Mouse (Mus musculus): ENCODE measurements around the gene Dixdc1. TPM values are rescaled to one million over a fixed set of nuclear protein-coding genes. Genes with fewer than 3 reads are reported as not detected.

The Dixdc1 gene
- polyA plus RNA-seq, 2 experiments: 16.1 to 16.4 TPM

DNA sequence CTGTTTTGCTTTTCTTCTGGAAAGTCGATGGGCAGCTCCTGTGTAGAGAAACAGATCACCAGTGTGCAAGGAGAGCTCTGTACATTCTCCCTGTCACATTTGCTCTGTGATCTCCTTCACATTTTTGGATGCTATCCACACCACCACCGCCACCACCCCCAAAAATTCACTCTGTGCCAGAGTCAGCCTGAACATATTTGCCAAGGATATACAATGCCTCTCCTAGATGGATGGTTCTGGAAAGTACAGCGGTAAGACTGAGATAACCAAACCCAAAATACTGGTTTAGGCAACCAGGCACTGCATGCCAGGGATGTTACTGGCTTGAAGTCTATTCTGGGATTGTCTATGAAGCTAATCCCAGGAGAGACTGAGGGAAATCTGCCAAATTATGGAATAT lies 2.9 kb upstream of the Dixdc1 start:
- Histone ChIP-seq H3K9me3 (ENCODE audit: control insufficient read depth, low read length) (no peaks in the 10 kb centered on the region), H3K27ac (replicated peaks; ENCODE audit: low read depth, low read length) (no peak overlapping the region), H3K9ac (ENCODE audit: low read depth, low read length, severe bottlenecking) (no peak overlapping the region), H3K4me2 (replicated peaks; ENCODE audit: low read depth, low read length, severe bottlenecking) (no peak overlapping the region), H3K4me3 (replicated peaks; ENCODE audit: low read length) (no peak overlapping the region), H3K36me3 (ENCODE audit: control insufficient read depth, insufficient read depth, low read length) (no peaks in the 10 kb centered on the region), H3K27me3 (ENCODE audit: control insufficient read depth, insufficient read depth, low read length) (no peaks in the 10 kb centered on the region), H3K4me1 (ENCODE audit: control insufficient read depth, insufficient read depth, low read length) (peaks cover 6% of the 10 kb centered on the region)
- 84% methylated on average over 3 of the region's 3 CpGs for whole genome bisulfite sequencing
- ATAC-seq (ENCODE audit: low FRiP score, low read depth): no peak
- DNase-seq (ENCODE audit: low spot score): no peak
- no peak for TF ChIP-seq POLR2A (IDR thresholded peaks at IDR 0.05; ENCODE audit: borderline replicate concordance, extremely low read depth, insufficient read depth, insufficient read length)

GRCm38 (mm10) chr9:50740867-50741784 lies 1.8 kb upstream of the Dixdc1 start:
- H3K36me3 ChIP-seq (ENCODE audit: control insufficient read depth, insufficient read depth, low read length): no peaks in the 10 kb centered on the region
- no peak overlapping the region for H3K4me2 ChIP-seq (replicated peaks; ENCODE audit: low read depth, low read length, severe bottlenecking)
- DNase-seq (ENCODE audit: low spot score): no peak
- ATAC-seq (ENCODE audit: low FRiP score, low read depth): no peak
- no peaks in the 10 kb centered on the region for H3K9me3 ChIP-seq (ENCODE audit: control insufficient read depth, low read length)
- no peaks in the 10 kb centered on the region for H3K27me3 ChIP-seq (ENCODE audit: control insufficient read depth, insufficient read depth, low read length)
- no peak overlapping the region for H3K4me3 ChIP-seq (replicated peaks; ENCODE audit: low read length)
- TF ChIP-seq POLR2A (IDR thresholded peaks at IDR 0.05; ENCODE audit: borderline replicate concordance, extremely low read depth, insufficient read depth, insufficient read length): no peak
- 86% methylated on average over 14 of the region's 14 CpGs for WGBS
- no peak overlapping the region for H3K27ac ChIP-seq (replicated peaks; ENCODE audit: low read depth, low read length)
- no peak overlapping the region for H3K9ac ChIP-seq (ENCODE audit: low read depth, low read length, severe bottlenecking)
- peaks cover 1% of the 10 kb centered on the region for H3K4me1 ChIP-seq (ENCODE audit: control insufficient read depth, insufficient read depth, low read length)

DNA sequence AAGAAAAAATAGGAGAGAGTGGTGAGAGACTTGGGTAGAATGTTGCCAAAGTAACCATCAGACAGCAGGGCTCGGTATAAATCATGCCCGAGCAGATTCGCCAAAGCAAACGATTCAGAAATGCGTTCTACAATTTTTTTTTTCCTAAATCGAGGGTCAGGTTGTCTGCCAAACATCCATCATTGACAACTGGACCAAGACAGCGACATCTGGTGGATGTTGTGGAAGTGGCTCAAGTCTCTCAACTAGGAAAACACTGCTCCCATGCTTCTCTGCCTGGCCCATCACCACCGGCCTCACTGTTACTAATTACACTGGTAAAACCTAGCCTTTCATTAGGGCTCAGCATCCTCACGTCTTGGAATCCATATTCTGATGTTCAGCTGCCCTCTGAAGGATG lies 4.3 kb downstream of the Dixdc1 start:
- Histone ChIP-seq H3K4me1 (ENCODE audit: control insufficient read depth, insufficient read depth, low read length) (no peaks in the 10 kb centered on the region), H3K4me3 (replicated peaks; ENCODE audit: low read length) (no peak overlapping the region), H3K36me3 (ENCODE audit: control insufficient read depth, insufficient read depth, low read length) (no peaks in the 10 kb centered on the region), H3K9ac (ENCODE audit: low read depth, low read length, severe bottlenecking) (no peak overlapping the region), H3K9me3 (ENCODE audit: control insufficient read depth, low read length) (no peaks in the 10 kb centered on the region), H3K27me3 (ENCODE audit: control insufficient read depth, insufficient read depth, low read length) (no peaks in the 10 kb centered on the region), H3K4me2 (replicated peaks; ENCODE audit: low read depth, low read length, severe bottlenecking) (no peak overlapping the region), H3K27ac (replicated peaks; ENCODE audit: low read depth, low read length) (no peak overlapping the region)
- DNase-seq (ENCODE audit: low spot score): peak; percentile 78
- no peak for TF ChIP-seq POLR2A (IDR thresholded peaks at IDR 0.05; ENCODE audit: borderline replicate concordance, extremely low read depth, insufficient read depth, insufficient read length)
- 6% methylated on average over 9 of the region's 9 CpGs for whole genome bisulfite sequencing
- no peak for ATAC-seq (ENCODE audit: low FRiP score, low read depth)

DNA sequence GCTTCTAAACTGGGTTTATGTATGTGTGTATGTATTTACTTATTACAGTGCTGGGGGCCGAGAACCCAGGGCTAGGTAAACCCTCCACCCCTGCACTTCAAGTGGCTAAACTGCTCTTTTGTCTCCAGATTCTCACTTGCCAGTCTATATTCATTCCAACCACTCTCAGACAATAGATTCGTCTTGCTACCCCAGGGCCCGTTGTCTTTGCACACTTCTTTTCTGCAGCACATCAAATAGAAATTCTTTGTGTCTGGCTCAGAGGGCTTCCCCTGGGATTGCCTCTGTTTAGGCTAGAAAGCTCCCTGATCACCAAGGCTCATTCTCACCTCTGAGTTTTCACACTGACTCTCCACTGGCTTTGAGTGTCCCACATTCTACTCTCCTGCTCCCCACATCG lies 6.8 kb downstream of the Dixdc1 start:
- ATAC-seq (ENCODE audit: low FRiP score, low read depth): no peak
- no peaks in the 10 kb centered on the region for H3K9me3 ChIP-seq (ENCODE audit: control insufficient read depth, low read length)
- H3K36me3 ChIP-seq (ENCODE audit: control insufficient read depth, insufficient read depth, low read length): no peaks in the 10 kb centered on the region
- TF ChIP-seq POLR2A (IDR thresholded peaks at IDR 0.05; ENCODE audit: borderline replicate concordance, extremely low read depth, insufficient read depth, insufficient read length): no peak
- H3K9ac ChIP-seq (ENCODE audit: low read depth, low read length, severe bottlenecking): 0 out of 2 replicates have a peak overlapping the region, but pooled peaks have one; percentile 9
- H3K4me3 ChIP-seq (replicated peaks; ENCODE audit: low read length): no peak overlapping the region
- H3K4me1 ChIP-seq (ENCODE audit: control insufficient read depth, insufficient read depth, low read length): no peaks in the 10 kb centered on the region
- DNase-seq (ENCODE audit: low spot score): no peak
- H3K27me3 ChIP-seq (ENCODE audit: control insufficient read depth, insufficient read depth, low read length): no peaks in the 10 kb centered on the region
- no peak overlapping the region for H3K27ac ChIP-seq (replicated peaks; ENCODE audit: low read depth, low read length)
- WGBS: 35% methylated on average over 4 of the region's 4 CpGs
- H3K4me2 ChIP-seq (replicated peaks; ENCODE audit: low read depth, low read length, severe bottlenecking): no peak overlapping the region

GRCm38 (mm10) chr9:50729600-50729999 lies 9.7 kb downstream of the Dixdc1 start:
- H3K4me1 ChIP-seq (ENCODE audit: control insufficient read depth, insufficient read depth, low read length): peaks cover 20% of the 10 kb centered on the region; the same call in 1 of the 2 replicates
- H3K9ac ChIP-seq (ENCODE audit: low read depth, low read length, severe bottlenecking): no peak overlapping the region
- no peak overlapping the region for H3K27ac ChIP-seq (replicated peaks; ENCODE audit: low read depth, low read length)
- WGBS: 42% methylated on average over 4 of the region's 4 CpGs
- ATAC-seq (ENCODE audit: low FRiP score, low read depth) (no peak), DNase-seq (ENCODE audit: low spot score) (no peak)
- TF ChIP-seq POLR2A (IDR thresholded peaks at IDR 0.05; ENCODE audit: borderline replicate concordance, extremely low read depth, insufficient read depth, insufficient read length): no peak
- H3K4me2 ChIP-seq (replicated peaks; ENCODE audit: low read depth, low read length, severe bottlenecking): no peak overlapping the region
- no peaks in the 10 kb centered on the region for H3K27me3 ChIP-seq (ENCODE audit: control insufficient read depth, insufficient read depth, low read length)
- H3K36me3 ChIP-seq (ENCODE audit: control insufficient read depth, insufficient read depth, low read length): no peaks in the 10 kb centered on the region
- H3K9me3 ChIP-seq (ENCODE audit: control insufficient read depth, low read length): no peaks in the 10 kb centered on the region
- H3K4me3 ChIP-seq (replicated peaks; ENCODE audit: low read length): no peak overlapping the region

Data from limb, embryonic 14.5 days (tissue).